Mouse (Mus musculus) fat pad, adult 2 months (tissue): ENCODE measurements around the gene Sri.
"Not testable (repeated sequence)": the region's sequence is repeated elsewhere in the genome, so short reads cannot be mapped to it uniquely, and the experiment has no call there.

Experiments
- DNase-seq: peaks from one replicate; pipeline ENCODE4 v3.0.0-alpha.2; 2011; ENCODE audit warnings: low read depth, low spot score; ENCODE audit errors: extremely low read depth

Gene Sri

DNA sequence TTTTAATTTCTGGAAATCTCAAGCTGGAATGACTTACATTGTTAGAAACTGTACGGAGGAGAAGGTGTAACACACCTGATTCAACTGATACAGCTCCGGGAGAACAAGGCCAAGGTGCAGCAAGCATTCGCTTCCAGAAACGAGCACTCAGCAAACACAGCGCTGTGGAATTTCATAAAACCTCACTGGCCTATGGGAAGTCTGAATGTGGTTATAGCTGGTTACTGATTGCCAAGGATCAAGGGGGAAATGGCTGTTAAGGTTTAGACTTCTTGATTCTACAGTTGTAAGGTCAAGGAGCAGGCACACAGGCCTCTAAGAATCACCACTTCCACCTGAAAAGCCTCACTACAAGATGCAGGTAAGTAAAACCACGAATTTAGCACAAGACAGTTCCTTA lies at the start of gene Sri:
TSS of gene Sri (plus strand) at position 224 of the 400 bp plus-strand sequence.
- no peak for DNase-seq

- DNase-seq, result no peak
Measured at GRCm38 (mm10) chr5:7996401-7997044, 49.4 kb upstream of the Sri start.

DNA sequence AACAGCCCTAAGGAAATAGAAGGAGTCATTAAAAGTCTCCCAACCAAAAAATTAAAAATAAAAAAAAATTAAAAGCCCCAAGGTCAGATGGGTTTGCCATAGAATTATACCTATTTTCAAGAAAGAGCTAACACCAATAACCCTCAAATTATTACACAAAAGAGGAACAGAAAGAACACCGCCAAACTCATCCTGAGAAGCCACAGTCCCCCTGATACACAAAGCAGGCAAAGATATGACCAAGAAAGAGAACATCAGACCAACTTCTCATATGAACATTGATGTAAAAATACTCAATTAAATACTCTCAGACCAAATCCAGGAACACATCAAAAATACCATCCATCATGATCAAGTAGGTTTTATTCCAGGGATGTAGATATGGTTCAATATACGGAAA lies 48.8 kb upstream of the Sri start:
- DNase-seq, result no peak

DNA sequence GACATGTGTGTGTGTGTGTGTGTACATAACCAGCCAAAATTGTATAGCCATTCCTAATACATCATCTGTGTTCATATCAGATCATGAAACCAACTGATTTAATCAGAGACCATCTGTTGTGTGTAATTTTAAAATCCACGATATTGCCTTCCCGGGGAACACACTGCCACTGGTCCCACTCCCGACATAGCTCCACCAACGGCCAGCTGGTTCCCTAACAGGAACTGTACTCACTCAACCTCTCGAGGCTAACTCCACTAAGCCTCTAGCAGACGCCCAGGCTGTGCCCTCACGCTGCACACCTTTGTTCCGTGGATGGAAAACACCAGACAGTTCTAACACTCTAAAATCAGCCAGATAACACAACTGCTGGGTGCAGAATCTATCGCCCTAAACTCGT lies 45.4 kb upstream of the Sri start:
- no peak for DNase-seq

DNA sequence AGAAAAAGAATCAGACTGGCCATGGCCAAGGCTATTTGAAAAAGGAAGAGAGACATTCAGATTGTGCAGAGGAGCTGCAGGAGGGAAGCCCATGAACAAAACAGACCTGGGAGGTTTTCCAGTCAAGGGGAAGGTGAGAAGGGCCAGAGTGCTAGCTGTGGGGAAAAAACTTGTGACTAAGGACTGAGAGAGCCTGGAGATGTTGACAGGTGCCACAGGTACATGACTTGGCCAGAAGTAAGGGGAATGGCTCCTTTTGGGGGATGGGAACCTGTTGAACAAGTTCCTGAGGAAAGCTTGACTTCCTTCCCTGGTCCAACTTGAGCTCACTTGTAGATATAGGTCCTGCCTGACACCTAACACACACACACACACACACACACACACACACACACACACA lies 43.1 kb upstream of the Sri start:
- no peak for DNase-seq

- DNase-seq, result no peak
Measured at GRCm38 (mm10) chr5:8013276-8013675, 32.6 kb upstream of the Sri start.

GRCm38 (mm10) chr5:8034596-8034995 lies 11.3 kb upstream of the Sri start:
- not testable (repeated sequence) for DNase-seq

GRCm38 (mm10) chr5:8053827-8054226 lies 7.9 kb downstream of the Sri start:
- DNase-seq, result no peak

GRCm38 (mm10) chr5:8055721-8056129 lies 9.8 kb downstream of the Sri start:
- no peak for DNase-seq

DNA sequence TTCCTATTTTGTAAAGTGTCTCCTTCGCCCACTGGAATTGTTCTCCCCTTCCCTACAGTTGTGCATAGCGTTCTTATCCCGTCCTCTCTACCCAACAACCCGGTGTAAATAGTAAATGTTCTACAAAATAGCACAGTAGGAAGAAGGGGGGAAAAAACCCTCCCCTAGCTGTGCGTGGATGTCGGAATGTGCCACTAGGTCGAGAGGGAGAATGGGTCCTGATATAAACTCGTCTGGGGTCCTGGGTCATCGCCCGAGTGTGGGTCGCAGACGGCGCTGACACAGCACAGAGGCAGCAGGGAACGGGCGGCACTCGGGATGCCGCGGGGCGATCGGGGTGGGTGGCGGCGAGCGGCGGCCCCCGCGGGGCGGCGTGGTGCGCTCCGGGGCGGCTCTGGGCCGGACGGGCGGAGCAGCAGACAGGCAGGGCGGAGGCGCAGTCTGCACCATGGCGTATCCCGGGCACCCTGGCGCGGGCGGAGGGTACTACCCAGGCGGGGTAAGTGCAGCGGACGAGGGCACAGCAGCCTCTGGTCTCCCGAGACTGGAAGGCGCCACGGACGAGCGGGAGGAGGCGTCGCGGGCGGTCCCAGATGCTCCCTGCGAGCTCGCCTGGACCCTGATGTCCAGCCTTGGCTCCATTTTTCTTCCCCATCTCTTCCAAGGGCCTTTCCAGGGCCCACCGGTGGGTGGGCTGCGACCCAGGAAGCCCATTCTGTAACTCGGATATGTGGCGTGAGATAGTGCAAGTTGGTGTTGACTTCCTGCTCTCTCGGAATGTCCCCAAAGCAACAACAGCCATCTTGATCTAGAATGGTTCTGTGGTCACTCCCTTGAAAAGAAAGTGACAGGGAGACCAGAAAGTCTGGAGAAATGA lies 10.5 kb downstream of the Sri start:
- no peak for DNase-seq

- no peak for DNase-seq
Measured at GRCm38 (mm10) chr5:8057018-8057323, 11.1 kb downstream of the Sri start.

DNA sequence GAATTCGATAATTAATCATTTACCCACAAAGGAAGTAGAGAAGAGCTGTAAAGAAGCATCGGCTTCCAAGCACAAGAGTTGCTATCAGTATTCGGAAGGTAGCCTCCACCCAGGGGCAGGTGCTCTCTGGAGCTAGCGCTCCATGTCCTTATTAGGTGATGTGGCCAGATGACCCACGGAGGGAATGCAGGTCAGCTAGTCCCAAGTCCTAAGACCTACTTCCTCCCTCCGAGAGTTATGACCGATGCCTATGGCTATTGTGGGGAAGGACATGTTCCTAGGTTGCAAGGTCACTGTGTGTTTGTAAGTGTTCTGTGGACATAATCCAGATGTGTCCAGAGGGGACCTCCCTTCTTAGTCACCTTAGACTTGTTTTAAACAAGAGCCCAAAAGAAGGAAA lies 12.2 kb downstream of the Sri start:
- no peak for DNase-seq

DNA sequence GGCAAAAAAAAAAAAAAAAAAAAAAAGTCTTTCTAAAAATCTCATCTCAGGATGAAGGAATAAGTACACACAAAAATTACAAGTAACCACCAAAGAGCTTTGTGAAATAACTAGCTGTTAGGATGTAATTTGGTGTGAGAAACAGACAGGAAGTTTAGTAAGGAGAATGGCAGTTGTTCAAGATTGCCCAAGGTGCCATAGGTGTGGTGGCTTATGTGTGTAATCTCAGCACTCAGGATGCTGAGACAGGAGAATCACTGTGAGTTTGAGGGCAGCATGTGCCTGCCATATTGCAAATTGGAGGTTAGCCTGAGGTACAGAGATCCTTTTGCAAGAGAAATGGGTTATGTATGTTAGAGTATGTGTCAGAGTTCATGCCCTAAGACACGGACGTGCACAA lies 16.6 kb downstream of the Sri start:
- DNase-seq, result no peak

DNA sequence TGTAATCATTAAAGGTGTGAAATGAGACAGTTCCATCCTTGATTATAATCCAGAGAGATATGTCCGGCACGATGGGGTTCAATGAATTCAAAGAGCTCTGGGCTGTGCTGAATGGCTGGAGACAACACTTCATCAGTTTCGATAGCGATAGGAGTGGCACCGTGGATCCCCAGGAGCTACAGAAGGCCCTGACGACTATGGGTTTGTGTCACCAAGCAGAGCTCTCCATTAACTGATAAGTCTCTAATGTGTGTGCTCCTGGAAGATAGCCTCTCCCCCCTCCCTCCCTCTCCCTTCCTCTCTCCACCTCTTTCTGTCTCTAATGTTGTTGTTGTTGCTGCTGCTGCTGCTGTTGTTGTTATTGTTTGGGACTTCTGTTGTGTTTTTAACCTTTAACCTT lies 17.3 kb downstream of the Sri start:
- no peak for DNase-seq

DNA sequence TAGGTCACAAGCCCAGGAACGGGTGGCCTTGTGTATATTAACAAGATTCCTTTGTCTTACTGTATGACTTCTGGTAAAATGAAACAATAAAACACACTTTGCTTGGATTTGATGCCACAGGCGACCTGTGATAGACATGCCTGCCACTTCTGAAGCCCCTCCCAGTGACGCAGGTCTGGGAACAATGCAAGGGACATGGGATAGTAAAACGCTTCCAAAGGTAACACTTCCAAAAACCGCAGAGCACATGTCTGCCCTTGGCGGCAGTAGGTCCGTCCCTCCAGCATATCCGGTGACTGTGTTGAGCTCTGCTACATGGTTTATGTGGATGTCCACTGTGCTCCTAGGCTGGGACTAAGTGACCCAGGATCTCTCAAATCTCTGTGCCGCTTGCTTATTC lies 27.5 kb downstream of the Sri start:
- DNase-seq, result no peak

GRCm38 (mm10) chr5:8073901-8074561 lies 28.2 kb downstream of the Sri start:
- DNase-seq, result no peak

- DNase-seq, result no peak
Measured at GRCm38 (mm10) chr5:8077481-8077880, 31.6 kb downstream of the Sri start.

DNA sequence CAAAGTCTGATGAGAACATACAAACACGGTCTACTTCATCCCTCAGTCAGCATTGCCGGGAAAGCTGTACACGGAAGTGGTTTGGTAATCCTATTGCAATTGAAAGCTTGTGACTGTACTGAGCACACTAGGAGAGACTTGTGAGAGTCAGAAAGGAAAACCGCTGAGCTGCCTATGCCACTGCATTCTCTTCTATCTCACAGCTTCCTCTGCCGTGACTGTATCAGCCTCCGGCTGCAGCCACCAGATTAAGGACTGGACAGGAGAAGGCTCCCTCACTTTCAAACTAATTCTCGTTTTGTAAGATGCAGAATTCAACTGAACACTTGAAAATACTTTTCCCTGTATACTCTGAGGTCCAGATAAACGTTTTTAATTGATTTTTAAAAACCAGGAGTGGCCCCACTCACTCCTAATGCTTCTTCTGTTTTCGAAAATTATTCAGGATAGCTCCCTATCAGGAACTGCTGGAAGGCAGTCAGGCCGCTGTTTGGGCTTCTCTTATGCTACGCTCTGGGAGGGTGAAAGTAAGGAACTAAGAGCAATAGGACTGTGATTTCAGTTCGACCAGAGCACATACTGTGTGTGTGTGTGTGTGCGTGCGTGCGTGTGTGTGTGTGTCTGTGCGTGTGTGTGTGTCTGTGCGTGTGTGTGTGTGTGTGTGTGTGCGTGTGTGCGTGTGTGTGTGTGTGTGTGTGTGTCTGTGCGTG lies 37.1 kb downstream of the Sri start:
- no peak for DNase-seq

DNA sequence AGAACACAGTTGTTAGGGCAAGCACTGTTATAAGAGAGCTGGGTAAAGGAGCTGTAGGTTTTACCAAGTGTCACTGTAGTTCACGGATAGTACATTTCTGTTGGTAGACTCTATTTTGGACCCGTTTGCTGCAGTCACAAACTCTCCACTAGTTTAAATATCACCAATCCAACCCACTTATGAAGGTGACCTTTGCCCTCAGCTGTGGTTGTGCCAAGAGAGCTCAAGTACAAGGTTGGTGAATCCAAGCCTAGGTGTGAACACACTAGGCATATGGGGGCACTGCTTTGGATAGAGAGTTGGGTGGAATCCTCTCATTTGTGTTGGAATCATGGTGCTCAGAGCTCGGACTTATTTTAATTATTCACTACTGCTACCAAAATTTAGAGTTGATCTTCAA lies 39.8 kb downstream of the Sri start:
- DNase-seq, result no peak

DNA sequence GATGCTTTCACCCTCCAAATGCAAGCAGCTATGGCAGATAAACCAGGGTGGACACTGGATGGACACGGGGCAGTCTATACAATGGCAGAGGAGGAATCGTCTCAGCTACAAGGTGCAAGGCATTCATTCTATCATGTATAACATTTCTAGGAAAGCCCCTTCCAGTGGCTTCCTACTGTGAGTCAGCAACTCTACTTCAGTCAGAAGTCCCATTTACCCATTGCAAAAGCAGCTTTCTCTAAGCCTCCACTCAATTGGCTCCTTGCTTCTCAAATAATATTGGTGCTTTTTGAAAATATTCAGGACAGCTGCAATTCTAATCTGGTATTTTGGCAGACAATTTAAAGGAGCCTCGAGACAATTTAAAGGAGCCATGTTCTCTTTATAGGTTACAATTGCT lies 42.3 kb downstream of the Sri start:
- no peak for DNase-seq

GRCm38 (mm10) chr5:8094921-8095320 lies 49.0 kb downstream of the Sri start:
- DNase-seq, result no peak

GRCm38 (mm10) chr5:8095689-8096088 lies 49.8 kb downstream of the Sri start:
- DNase-seq, result no peak
